Mouse (Mus musculus): ENCODE data around the gene 4931429L15Rik.
A peak's percentile ranks its signal among the peaks of the same experiment; 100 is the strongest.
"Not testable (repeated sequence)": the region's sequence is repeated elsewhere in the genome, so short reads cannot be mapped to it uniquely, and the experiment has no call there.

4931429L15Rik gene

DNA sequence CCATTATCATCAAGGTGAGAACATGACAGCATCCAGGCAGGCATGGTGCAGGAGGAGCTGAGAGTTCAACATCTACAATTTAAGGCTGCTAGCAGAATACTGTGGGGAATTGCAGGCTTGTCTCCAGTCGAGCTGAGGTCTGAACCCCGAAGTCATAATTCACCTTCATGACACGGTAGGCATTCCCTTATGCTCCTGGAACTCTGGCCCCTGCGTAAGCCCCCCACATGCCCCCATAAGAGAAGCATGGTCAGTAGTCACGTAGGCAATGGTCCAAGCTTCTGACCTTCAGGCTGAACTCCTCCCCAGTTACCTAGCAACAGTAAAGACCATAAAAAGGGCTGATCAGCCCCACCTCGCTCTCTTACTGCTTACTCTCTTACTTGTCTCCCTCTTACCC is at the start of gene 4931429L15Rik:
4931429L15Rik (minus strand) TSS at position 101 of the 400 bp plus-strand sequence.
- DNase-seq = peak; percentile 1

DNA sequence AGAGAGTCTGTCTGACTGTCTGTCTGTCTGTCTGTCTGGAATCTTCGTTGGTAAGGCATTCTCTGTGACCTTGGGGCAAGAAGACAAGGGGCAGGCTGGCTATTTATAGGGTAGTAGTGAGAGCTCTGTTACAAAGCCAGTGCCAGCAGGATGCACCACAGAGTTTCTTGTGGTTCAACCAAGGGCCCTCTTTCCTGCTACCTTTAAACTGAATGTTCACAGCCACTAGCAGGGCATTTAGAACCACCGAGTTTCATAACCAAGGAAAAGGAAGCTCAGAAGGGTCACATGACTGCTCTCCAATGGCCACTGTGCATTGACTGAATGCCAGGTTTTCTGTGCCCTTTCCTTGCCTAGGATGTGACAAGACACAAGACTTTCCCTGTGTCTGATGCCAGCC is 42.7 kb upstream of the 4931429L15Rik start:
- DNase-seq = no peak

DNA sequence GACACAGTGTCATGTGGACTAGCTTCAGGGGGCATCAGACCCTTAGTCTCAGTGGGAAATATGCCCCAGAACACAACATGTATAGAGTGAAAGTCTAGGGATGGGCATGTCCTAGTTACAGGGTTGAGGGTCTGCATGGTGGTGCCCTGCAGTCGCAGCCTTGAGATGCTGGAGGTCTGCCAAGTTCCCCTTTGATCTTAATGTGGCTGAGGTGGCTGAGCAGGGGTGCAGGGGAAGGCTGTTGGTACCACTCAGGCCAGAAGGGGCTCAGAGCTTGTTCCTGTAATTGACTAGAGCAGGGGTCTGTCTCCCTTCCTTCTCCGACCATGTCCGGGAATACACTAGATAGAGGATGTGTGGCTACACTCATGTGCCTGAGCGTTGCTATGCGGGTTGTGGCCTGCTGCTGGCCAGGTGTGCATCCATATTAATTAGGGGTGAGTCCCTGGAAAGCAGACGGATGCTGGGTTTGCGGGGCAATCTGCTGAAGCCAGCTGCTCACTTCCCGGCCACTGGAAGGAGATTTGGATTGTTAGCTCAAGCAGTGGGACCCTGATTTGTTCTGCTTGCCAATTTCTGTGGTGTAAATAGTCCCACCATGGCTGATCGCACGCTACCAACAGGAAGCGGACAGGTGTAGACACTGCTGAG is 41.8 kb upstream of the 4931429L15Rik start:
- DNase-seq = no peak

DNA sequence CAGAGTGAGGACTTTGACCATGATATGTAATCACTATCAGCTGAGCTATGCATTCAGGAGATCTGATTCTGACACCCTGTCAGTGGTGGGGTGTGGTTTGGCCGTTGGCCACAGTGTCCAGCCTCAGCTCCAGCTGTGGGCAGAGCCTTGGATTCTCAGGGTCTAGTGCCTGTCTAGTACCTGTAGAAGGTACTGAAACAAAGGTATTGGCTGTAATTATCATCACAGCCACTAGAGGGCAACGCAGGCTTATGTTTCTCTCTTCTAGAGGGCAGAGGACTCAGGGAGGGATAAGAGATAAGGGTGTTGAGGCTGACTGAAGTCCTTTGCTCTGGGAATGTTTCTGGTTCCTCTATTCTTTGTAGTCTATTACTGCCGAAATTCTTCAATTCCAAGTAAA is 34.2 kb upstream of the 4931429L15Rik start:
- peak; percentile 58 for DNase-seq

DNA sequence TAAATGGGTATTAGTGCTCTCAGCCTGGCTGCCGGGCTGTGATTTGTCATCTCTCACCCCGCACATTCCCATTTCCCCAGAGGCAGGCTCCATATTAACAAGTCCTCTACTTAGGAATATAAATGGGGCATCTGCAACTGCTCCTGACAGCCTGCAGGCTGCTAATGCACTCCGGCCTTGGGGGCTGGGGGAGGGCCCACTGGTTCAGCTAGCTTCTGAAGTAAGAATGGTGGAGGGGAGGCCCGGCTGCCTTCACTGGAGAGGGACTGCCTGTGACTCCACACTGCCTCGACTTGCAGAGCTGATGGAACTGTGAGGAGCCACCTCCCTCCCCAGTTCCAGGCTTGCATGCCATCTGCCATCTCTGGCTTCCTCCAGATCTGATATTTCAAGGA is 33.5 kb upstream of the 4931429L15Rik start:
- DNase-seq = no peak

DNA sequence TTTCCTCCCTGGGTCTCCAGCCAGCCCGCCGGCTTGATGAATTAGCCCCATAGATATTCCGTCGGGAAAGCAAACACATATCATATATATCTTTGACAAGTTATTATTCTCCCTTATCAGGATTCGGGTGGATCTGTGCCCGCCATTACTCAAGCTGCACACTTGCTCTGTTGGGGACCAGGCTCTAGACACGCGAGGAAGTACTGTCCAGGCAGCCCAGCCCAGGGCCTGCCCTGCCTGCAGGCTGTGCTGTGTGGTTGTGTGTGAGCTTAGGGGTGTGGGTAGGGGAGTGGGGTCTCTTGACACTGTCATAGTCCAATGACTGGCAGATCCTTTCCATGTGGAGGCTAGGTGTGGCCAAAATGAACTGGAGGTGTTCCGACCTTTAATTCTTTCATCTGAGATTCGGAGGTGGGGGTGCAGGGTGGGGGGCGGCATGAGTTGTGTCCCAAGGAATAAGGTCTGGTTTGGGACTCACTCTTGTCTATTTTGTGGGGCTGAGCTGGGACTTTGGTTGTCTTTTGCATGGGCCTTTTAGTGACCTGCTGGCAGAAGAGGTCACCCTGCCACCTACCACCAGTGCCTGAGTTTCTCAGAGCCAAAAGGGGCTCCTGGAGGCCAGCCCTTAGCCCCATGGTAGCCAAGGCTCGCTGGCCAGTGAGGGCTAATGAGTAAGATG is 33.0 kb upstream of the 4931429L15Rik start:
- DNase-seq = no peak

DNA sequence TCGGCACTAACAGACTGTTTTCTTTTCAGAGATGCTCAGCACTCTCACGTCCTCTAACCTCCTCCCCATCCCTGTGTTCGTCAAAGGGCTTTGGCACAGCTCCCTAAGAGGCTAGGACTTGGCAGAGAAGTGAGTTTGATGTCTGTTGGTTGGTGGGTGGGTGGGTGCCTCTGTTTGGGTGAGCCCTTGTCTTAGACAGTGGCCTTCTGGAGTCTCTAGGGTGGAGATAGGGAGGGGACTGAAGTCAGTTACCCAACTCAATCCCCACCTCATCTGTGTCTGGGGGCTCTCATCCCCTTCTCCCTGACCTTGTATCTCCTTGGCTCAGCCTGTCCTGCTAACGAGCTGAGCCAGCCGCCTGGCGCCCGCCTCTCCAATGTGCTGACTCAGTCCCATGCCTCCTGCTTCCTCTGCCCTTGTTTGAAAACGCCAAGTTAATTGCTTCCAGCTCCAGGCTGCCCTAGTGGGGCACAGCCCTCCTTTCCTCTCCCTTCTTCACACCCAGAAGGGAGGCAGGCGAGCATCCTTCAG is 30.7 kb upstream of the 4931429L15Rik start:
- DNase-seq = no peak

DNA sequence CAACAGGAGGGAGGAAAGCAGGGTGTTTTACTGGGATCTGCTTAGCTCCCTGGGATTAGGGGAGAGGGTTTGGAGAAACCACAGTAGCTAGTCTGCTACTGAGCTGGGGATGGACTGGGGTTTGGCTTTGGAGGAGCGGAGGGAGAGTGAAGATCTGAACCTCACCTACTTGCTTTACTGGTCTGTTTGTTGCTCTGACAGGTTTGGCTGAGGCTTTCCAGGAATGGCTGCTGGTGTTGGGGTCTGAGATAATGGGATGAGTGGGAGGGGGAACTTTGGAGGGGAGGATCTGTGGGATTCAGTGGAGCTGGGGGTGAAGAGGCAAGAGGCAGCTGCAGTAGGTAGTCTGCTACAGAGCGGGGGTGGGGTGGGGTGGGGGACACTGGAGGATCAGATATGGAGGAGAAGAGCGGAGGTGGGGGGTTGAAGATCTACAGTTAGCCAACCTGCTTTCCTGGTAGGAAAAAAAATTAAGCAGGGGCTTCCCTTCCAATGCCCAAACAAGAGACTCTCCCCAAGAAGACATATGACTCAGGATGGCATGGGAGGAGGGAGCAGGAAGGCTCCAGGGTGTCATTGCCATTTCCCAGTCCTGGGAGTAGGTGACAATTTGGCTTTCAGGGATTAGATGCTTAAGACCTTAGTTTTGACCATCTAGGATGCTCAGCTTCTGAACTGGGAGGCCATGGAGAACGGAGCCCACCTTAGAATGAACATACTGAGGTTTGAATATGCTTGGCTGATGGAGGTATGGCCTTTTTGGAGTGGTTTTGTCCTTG is 26.3 kb upstream of the 4931429L15Rik start:
- no peak for DNase-seq

DNA sequence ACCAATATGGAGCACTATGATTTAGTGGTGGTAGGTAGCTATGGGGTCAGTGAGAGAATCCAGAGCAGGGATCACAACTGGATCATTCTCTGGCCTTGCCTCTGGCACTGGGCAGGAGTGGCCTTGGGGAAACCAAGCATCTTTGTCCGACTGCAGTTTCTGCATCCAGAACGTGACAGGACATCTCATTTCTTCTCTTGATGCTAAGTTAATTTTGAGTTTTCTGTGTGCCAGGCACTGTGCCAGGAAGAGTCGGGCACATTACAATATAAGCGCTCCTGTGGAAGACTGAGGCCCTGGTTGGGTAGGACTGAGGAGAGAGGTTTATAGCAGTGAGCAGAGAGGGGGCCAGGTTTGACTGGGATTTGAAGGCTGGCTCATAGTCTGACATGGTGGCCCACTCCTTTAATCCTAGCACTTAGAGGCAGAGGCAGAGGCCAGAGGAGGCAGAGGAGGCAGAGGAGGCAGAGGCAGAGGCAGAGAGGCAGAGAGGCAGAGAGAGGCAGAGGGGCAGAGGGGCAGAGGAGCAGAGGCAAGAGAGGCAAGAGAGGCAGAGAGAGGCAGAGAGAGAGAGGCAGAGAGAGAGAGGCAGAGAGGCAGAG is 19.4 kb upstream of the 4931429L15Rik start:
- DNase-seq = no peak

DNA sequence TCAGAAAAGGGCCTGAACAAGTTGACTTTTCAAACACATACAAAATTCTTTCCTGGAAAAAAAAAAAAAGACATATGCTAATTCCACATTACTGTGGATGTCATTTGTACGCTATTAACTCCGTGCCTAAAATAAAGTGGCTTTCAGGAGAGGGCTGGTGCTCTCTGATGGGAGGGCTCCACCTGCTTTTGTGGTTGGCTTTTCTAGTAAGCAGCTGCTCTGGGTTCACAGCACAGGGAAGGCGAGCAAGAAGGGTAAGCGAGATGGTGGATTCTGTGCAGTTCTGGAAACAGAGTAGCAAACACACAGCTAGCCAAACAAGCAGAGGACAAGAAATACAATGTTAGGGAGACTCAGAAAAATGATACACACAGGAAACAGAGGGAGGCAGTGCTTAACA is 18.6 kb upstream of the 4931429L15Rik start:
- no peak for DNase-seq

DNA sequence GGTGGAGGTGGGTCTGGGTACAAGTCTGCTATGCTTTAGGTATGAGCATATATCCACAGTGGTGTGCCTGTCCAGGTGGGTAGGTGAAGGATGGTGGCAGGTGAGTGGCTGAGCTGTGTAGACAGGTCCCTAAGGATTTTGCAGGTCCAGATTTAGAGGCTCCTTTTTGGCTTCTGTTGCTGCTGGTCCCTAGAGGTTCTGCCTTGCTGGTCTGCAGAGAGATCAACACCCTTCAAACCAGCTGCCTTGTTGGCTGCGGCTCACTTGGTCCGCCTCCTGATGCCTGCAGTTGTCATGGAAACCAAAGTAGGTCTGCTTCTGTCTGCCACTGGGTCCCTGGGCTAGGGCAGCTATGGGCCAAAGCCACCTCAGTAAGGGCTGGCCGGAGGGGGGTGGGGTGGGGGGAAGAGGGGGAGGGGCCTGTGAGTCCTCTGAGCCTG is 18.1 kb upstream of the 4931429L15Rik start:
- peak; percentile 59 for DNase-seq

DNA sequence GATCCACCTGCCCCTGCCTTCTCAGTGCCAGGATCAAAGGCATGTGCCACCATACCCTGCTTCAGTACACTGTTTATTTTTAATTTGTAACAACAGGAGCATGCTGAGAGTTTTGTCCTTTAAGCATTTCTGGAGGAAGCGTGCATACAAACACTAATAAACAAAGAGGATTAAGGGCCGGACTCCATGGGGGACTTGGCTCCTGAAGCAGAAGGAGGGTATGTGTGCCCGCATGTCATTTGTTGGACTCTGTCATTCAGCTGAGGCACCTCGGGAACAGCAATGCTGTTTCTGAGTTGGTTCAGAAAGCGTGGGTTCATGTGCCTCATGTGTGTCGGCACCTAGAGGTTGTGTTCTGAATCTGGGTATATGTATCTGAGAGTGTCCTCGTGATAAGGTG is 17.5 kb upstream of the 4931429L15Rik start:
- no peak for DNase-seq

DNA sequence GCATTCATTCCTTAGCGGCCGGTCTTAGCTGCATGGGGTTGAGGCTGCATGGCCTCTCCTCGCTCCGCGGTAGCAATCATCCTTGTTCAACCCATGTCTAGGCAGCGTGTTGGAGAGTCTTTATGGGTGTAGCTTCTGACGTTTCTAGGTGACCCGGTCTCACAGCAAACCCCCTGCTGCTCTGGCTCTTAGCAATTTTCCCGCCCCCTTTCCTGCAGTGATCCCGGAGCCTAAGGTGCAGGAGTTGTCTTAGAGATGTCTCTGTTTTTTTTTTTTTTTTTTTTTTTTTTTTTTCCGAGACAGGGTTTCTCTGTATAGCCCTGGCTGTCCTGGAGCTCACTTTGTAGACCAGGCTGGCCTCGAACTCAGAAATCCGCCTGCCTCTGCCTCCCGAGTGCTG is 16.5 kb upstream of the 4931429L15Rik start:
- not testable (repeated sequence) for DNase-seq

DNA sequence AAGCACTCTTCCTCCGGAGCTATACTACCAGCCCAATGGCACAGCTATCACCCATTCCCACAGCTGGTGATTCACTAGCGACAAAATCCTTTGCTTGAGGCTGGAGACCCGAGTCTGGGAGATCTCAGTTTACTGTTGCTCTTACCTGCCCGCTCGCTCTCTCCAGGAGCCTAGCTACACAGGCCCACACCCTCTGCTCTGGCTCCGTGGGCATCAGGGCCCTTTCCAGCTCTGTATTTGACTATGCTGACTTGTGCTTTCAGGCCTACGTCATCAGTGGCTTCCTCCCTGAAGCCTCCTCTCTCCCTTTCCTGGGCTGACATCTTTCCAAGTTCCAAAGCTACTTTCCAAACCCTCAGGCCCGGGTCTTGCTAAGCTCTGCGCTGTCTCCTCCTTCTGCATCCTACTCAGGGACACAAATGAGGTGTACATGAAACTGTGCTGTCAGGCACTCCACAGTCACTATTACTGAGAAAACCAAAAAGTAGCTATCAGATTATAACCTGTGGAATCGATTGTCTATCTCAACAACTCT is 15.7 kb upstream of the 4931429L15Rik start:
- peak; percentile 13 for DNase-seq

DNA sequence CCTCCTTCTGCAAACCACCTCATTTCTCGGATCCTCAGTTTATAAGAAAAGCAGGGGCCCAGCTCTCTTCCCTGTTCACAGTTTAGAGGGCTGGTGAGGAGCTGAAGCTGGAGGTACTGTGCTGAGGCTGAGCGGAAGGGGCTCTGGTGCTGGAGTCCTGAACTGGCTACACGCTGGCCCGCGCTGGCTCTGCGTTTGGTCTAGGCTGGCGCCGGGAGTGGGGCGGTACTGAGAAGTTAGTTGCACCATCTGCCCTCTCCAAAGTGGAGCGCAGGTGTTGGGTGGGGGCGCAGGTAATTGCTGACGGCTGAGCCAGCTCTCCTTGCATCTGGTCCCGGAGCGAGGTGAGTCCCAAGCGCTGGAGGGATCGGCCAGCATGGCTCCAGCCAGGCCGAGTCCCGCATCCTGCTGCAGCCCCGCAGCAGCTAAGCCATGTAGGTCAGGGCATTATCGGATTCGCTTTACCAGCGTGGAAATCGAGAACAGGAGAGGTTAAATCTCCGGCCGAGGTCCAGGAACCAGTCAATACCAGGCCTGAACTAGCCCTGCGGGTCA is 14.8 kb upstream of the 4931429L15Rik start:
- DNase-seq = no peak

DNA sequence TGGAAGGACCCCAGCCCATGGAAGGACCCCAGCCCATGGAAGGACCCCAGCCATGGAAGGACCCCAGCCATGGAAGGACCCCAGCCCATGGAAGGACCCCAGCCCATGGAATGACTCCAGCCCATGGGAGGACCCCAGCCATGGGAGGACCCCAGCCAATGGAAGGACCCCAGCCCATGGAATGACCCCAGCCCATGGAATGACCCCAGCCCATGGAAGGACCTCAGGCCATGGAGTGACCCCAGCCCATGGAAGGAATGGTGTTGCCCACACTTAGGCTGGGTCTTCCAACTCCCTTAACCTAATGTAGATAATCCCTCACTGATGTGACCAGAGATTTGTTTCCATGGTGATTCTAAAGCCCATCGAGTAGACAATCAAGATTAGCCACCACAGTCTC is 11.5 kb upstream of the 4931429L15Rik start:
- DNase-seq = peak; percentile 10

DNA sequence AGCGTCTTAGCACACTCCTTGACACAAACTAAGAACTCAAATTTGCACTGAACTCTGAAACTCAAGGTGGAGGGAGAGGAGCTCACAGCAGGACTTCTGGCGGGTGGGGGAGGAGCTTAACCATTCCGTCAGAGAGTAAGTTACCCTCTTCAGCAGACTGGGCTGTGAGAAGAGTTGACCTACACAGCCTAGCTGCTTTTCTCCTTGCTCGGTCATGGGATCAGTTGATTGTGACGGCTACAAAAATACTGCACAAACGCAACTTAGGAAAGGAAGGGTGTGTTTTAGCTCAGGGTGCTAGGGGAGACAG is 10.8 kb upstream of the 4931429L15Rik start:
- no peak for DNase-seq

DNA sequence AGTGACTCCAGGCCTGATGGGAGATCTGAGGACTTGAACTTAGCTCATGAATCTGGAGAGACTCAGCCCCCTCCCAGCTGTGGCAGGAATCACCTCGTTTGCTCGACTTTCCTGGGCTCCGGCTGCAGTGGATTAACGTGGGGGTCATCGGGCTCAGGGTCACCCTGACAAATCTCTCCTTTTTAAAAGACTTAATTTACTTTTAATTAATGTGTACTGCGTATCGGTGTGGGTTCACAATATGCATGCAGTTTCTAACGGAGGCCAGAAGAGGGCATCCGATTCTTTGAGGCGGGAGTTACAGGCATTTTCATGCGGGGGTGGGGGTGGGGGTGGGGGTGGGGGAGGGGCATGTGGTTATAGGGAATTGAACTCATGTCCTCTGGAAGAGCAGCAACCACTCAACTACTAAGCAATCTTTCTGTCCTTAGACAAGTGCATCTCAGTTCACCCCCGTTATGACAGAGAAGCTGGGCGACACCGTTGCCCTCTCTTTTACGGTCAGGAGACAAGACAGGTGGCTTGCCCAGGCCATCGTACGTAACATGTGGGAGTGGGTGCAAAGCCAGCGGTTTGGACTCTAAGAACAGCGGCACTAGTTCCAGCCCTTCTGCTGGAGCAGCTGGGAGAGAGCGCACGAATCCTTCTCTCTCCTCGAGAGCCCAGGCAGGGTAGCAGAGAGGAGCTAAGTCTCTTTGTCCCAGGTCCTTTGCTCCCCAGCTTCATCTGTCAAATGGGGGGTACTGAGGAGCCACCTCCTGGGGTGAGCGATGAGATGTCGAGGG is 10.2 kb upstream of the 4931429L15Rik start:
- DNase-seq = peak; percentile 46

DNA sequence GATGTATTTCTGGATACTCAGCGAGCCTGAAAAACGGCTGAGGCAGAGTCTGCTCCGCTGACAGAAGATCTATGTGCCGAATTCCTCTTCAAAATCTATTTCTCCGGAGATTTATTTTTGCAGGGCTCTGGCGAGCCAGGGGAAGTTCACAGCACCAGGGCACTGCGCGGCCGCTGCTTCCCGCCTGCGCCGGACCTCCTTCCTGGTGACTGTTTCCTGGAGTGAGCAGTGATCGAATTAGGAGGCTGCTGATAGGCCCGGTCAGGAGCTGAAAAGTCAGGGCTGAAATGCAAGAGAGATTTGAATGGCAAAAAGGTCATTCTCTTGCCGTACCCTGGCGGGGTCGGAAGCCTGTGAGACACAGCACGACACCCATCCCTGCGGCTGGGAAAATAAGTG is 9.5 kb upstream of the 4931429L15Rik start:
- peak; percentile 50 for DNase-seq

DNA sequence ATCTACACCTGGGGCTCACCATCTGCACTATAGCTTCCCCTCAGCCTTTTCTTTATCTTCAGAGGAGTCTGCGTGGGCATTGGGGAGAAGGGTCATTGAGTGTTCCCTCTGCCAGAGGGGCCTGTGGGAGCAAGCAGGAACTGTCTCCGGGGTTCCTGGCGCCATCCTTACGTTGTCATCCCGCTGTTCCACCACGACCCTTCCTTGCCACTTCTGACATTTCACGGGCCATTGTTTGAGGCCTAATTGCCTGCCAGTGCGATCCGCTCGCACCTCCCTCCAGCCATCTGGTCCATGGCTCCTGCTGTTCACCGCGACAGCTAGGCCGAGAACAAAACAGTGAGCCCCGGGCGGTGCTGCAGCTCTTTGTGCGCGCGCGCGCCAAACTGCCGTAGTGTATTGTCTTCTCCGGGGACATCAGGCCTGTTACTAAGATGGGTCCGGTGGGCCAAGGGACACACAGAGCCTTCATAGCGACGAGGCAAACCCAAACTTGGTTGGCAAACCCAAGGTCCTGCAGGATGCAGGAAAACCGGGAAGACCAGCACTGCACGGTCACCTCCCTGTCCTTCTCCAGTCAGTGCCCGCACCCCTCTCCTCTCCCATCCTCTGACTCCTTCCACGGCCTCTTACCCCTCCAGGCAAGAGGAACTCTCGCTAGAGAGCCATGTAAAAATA is 8.9 kb upstream of the 4931429L15Rik start:
- peak; percentile 92 for DNase-seq

Measured in cerebellum, adult 11-12 months (tissue).